Mouse (Mus musculus): ENCODE data around the gene Oxld1.

GRCm38 (mm10) chr11:120458847-120459597 is 1.2 kb upstream of the Oxld1 start:
- TF ChIP-seq CTCF (IDR thresholded peaks at IDR 0.05; ENCODE audit: low read depth, low read length) (peak; percentile 33), POLR2A (IDR thresholded peaks at IDR 0.05; ENCODE audit: insufficient read depth, low read length) (no peak)

Data from ES-Bruce4 (cell line).